Mouse (Mus musculus) mouse trophoblast stem cell (cell line): ENCODE measurements around the gene Vmn2r6.
"Not testable (repeated sequence)": the region's sequence is repeated elsewhere in the genome, so short reads cannot be mapped to it uniquely, and the experiment has no call there.

ENCODE experiments used
- in situ Hi-C, 2 experiments: fragments of 300-500 bp; cut with MseI, MboI; formaldehyde crosslinking; loops; 2 replicates in 1 of 2; 3 replicates in 1 of 2; pipeline ENCODE4 v1.15.1; 2025

Vmn2r6 gene

DNA sequence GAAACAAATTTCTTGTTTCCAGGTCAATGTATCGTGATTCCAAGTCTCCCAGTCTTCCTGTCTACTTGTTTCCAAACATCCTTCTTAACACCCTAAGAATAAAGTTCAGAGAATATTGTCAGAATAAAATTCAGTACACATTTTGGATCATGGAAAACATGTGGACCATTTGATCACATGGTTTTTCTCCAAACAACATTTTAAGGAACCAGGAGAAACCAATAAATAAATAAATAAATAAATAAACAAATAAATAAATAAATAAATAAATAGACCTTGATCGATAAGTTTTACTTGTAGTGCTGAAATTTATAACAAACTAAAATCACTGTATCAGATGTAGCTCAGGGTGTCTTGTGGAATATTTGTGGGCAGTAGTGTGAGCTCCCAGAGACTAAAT lies at the start of gene Vmn2r6:
Gene Vmn2r6 (minus strand): TSS at position 101 of the 400 bp plus-strand sequence.
- in situ Hi-C loops: not testable (repeated sequence)

DNA sequence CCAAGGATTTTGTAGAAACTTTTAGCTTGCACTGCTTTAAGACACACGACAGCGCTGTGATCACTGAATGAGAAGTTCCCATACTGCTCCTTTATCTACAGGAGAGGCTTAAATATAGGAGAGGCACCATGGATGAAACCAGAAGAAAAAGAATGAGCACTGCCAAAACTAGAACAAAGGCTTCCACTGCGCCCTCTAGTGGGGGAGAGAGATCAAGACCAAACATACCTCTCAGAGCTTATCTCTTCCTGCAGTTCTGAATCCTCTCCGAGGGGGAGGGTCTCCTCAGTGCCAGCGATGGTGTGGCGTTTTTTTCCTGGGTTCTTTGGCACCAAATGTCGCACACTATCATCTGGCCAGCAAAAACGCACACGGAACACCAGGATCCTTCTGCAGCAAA lies 22.0 kb upstream of the Vmn2r6 start:
- in situ Hi-C loops: no loop called here

DNA sequence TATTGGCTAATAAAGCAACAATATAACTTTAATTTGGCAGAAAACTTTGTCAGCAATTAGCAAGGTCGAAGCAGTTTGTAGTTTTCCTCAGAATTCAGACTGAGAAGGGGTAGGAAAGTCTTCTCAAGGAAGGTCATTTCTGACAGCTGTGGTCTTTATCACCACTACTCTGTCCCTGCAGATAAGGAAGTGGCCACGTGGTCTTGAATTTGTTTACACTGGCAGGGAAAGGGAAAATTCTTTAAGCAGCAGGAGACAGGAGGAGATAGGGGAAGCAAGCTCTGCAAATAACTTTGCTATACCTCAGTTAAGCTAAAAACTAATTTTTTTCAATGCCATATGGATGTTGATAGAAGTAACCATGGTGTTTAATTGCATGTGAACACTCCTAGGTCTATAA lies 3.2 kb upstream of the Vmn2r6 start:
- in situ Hi-C loops: not testable (repeated sequence)

DNA sequence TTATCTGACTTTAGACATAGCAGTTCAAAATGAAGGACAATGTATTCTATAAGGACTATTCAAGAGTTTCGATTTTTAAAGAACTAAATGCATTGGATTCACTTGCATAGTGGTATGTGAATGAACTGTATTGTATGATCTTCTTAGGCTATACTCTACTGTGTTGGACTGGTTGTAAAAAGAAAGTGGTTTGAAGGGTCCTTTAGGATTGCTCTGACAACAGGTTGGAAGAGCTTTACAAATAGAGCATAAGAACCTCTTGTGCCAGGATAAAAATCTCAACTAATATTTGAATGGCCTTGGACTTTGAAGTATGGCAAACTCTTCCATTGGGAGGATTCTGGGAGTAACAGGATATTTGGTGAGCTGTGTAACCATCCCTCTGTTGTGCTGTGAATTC lies 42.0 kb downstream of the Vmn2r6 start:
- in situ Hi-C loops: not testable (repeated sequence)

DNA sequence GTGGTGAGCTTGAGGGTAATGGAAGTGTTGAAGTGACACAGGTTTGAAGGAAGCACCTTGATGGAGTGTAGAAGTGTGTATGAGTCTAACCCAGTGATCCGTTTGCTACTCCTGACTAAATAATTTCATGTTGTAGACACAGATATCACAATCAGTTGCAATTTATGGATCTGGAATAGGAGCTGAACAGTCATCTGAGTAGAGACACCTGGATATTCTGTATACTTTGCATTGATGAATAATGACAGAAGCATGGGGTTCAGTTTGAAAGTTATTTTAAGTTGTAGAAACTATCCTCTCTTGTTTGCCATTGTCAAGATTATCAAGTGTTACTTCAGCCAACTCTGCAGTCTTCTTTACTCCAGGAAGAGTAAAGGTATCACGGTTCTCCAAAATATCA lies 55.9 kb downstream of the Vmn2r6 start, which contains the start of gene Vmn2r5:
Gene Vmn2r5 (minus strand): TSS at position 101 of the 400 bp plus-strand sequence.
- in situ Hi-C loops: not testable (repeated sequence)
